Mouse (Mus musculus): ENCODE results near the gene Rspo3.

GRCm38 (mm10) chr10:29497205-29497822 lies 38.4 kb downstream of the Rspo3 start:
- TF ChIP-seq CTCF (IDR thresholded peaks at IDR 0.05; ENCODE audit: control insufficient read depth, insufficient read depth, insufficient replicate concordance, low read depth, low read length) = no peak
- TF ChIP-seq POLR2A (IDR thresholded peaks at IDR 0.05; ENCODE audit: control insufficient read depth, low read depth, low read length) = no peak

Measured in testis, adult 2 months (tissue).